Mouse (Mus musculus) induced T-regulatory cell, adult 2 months (primary cell): Measurements from ENCODE around the gene Alyref2.
A peak's percentile ranks its signal among the peaks of the same experiment; 100 is the strongest.
"Not testable (repeated sequence)": the region's sequence is repeated elsewhere in the genome, so short reads cannot be mapped to it uniquely, and the experiment has no call there.

ENCODE experiments used
- DNase-seq: peaks from one replicate; pipeline ENCODE4 v3.0.0-alpha.2; 2012; ENCODE audit warnings: low read depth

Gene Alyref2

GRCm38 (mm10) chr1:171503250-171503591 is at the start of gene Alyref2:
Gene Alyref2 (plus strand): TSS chr1:171503478.
- peak; percentile 98 for DNase-seq

- DNase-seq: no peak
Observed at GRCm38 (mm10) chr1:171454926-171455325, 48.4 kb upstream of the Alyref2 start.

GRCm38 (mm10) chr1:171457568-171457967 is 45.7 kb upstream of the Alyref2 start:
- no peak for DNase-seq

- DNase-seq: no peak
Observed at GRCm38 (mm10) chr1:171459791-171460190, 43.5 kb upstream of the Alyref2 start.

GRCm38 (mm10) chr1:171460551-171461503 is 42.5 kb upstream of the Alyref2 start:
- DNase-seq: no peak

- DNase-seq: no peak
Observed at GRCm38 (mm10) chr1:171463133-171463532, 40.1 kb upstream of the Alyref2 start.

GRCm38 (mm10) chr1:171465749-171466412 is 37.4 kb upstream of the Alyref2 start:
- no peak for DNase-seq

- no peak for DNase-seq
Observed at GRCm38 (mm10) chr1:171466565-171466964, 36.7 kb upstream of the Alyref2 start.

- DNase-seq: no peak
Observed at GRCm38 (mm10) chr1:171469678-171470077, 33.6 kb upstream of the Alyref2 start.

GRCm38 (mm10) chr1:171470371-171470871 is 32.9 kb upstream of the Alyref2 start:
- DNase-seq: peak; percentile 87

- no peak for DNase-seq
Observed at GRCm38 (mm10) chr1:171470896-171471295, 32.4 kb upstream of the Alyref2 start.

- no peak for DNase-seq
Observed at GRCm38 (mm10) chr1:171471452-171471851, 31.8 kb upstream of the Alyref2 start.

- DNase-seq: not testable (repeated sequence)
Observed at GRCm38 (mm10) chr1:171471941-171472340, 31.3 kb upstream of the Alyref2 start.

- no peak for DNase-seq
Observed at GRCm38 (mm10) chr1:171473506-171473905, 29.8 kb upstream of the Alyref2 start.

GRCm38 (mm10) chr1:171473920-171474640 is 29.2 kb upstream of the Alyref2 start:
- no peak for DNase-seq

GRCm38 (mm10) chr1:171477123-171477522 is 26.2 kb upstream of the Alyref2 start:
- no peak for DNase-seq

GRCm38 (mm10) chr1:171477758-171478545 is 25.3 kb upstream of the Alyref2 start:
- DNase-seq: peak; percentile 55

GRCm38 (mm10) chr1:171478968-171479367 is 24.3 kb upstream of the Alyref2 start:
- DNase-seq: peak; percentile 73

GRCm38 (mm10) chr1:171494241-171494640 is 9.0 kb upstream of the Alyref2 start:
- DNase-seq: no peak

GRCm38 (mm10) chr1:171495371-171495770 is 7.9 kb upstream of the Alyref2 start:
- DNase-seq: no peak

- no peak for DNase-seq
Observed at GRCm38 (mm10) chr1:171499856-171500255, 3.4 kb upstream of the Alyref2 start.
